Mouse (Mus musculus) layer of hippocampus, postnatal 10 days (tissue): ENCODE measurements around the gene Rell1. TPM values are rescaled to one million over a fixed set of nuclear protein-coding genes. Genes with fewer than 3 reads are reported as not detected.

ENCODE experiments used
- DNase-seq, 2 experiments: peaks; one replicate each; pipeline ENCODE4 v3.0.0; 2021; ENCODE audit warnings: low spot score in 2 of 2
- total RNA-seq, 2 experiments: library from RNA; stranded (reverse); gene quantifications; 2 replicates each; pipeline ENCODE4 v1.2.3; 2021

Gene Rell1
- total RNA-seq, 2 experiments from 2014 or later: 15.2 to 16.6 TPM

DNA sequence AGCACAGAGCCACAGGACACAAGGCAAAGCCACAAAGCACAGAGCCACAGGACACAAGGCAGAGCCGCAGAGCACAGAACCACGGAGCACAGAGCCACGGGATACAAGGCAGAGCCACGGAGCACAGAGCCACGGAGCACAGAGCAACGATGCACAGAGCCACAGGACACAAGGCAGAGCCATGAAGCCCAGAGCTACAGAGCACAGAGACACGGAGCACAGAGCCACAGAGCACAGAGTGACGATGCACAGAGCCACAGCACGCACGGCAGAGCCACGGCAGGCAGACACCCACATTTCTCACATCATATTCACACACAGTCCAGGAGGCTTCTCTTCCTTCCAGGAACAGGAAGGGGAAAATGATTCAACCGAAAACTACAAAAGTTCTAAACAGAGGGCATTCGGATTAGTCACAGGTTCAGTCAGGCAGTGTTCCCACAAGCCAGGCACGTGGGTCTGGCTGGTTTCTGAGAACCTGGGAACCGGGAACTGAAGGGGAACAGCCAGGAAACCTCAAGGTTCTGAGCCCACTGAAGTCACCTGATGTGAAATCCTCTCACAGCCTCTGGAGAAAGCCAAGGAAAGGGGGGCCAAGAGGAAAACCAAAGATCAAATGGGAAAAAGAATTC, 15.2 kb downstream of the Rell1 start:
- DNase-seq: no peak

DNA sequence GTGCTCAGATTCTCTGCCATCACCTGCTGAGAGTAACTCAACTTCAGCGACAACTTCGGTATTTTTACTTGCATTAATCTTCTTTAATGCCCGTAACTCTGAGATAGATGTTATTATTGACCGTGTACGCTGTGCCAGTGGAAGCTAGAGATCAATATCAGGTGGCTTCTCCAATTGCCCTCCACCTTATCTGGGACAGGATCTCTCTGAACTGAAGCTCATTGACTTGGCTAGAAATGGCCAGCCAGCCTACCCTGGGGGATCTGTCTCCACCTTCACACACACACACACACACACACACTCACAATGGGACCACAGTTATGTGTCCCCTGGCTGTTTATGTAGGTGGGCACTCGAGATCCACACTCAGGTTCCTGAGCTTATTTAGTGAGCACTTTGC, 16.7 kb downstream of the Rell1 start:
- no peak for DNase-seq

DNA sequence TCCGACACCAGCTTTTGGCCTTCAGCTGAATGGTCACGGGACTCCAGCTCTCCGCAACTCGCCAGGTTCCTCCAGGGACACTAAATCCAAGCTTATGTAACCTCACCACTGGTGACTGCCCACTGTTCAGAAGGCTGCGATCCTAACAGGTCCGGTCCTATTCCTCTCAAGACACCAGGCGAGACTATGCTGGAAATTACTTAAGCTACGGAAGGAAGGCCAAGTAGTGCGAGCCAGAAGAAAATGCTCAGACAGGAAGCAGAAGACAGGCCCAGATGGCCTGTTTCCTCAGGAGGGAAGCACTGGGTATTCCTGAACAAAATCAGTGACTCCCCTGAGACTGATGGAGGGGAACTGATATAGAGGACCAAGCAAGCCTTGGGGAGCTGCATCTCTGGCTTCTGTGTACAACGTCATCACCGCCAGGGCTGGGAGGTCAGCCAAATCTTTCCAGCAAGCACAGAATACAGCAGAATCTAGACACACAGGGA, 17.2 kb downstream of the Rell1 start:
- no peak for DNase-seq

DNA sequence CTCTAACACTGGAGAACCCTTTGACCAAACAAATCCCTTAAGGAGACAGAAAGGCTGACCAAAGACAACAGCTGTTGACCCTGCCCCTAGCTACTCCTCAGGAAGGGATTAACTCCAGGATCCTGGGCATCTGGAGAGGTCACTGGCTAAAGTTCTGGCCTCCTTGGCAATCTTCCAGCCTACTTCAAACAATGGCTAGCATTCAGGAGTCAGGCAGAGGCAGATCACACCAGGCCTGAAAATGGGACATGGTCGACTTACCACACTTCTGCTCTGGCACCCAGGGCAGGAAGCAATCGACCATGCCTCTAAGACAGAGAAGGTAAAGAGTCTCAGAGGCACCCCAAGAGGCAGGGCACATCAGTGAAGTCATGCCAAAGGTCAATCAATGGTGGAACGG, 19.5 kb downstream of the Rell1 start:
- DNase-seq: no peak

DNA sequence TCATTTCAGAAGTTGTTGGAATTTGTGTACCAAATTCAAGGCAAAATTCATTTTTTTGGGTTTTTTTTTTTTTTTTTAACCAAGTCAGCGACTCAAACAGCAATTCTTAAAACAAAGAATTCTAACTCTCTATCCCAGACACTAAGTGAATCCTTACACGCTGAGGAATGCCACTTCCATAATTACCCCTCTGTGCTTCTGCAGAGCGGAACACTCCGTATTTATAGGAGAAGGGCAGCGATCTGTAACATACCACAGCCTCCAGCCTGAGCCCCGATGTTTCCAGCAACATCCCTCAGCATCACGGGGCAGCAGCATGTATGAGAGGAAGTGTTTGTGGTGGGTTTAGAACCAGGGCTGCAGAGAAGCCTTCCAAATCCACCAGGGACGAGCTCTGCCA, 21.2 kb downstream of the Rell1 start:
- DNase-seq: no peak

DNA sequence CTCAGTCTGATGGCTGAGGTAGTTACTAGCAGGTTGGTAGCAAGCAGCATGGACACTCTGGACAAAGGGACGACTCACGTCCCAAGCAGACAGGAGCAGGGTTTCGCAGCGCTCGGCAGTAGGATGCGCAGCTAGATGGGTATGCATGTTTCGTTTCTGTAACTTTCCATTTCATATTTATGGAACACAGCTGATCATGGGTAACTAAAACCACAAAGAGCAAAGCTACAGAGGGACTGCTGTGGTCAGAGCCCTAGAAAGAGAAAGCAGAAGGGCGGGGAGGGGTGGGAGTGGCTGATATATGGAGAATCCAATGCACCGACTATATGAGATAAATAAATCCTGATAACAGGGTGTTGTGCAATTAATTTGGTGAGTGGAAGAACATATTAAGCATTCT, 25.4 kb downstream of the Rell1 start:
- DNase-seq: no peak

DNA sequence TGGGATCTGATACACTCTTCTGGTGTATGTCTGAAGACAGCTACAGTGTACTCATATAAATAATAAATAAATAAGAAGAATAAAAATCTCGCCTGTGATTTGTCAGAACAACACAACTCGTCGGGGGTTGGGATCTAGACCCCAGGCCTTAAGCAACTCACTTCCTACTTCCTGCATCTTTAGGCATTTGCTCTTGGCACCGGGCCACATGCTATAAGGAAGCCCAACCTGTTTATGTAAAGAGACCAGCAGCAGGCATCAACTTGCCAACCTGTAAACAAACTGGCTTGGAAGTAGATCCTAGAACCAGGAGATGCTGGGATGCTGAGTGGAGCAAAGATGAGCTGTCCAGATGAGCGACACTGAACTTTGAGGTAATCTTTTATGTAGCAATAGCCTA, 26.8 kb downstream of the Rell1 start:
- no peak for DNase-seq

DNA sequence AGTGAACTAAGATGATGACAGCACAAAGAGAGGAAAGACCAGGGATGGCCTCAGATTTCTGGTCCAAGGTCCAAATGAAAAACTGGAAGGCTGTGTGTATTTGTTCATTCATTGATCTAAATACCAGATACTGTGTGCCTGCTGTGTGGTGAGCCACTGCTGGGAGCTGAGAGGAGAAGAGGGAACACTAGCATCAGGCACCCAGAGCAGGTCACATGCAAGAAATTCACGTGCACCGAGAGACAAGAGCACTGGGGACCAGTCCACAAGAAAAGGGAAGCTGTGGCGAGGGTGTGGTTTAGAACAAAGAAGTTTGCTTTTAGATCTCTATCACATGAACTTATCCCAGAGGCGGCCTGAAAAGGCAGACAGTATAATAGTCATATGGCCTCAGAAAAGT, 30.1 kb downstream of the Rell1 start:
- no peak for DNase-seq

DNA sequence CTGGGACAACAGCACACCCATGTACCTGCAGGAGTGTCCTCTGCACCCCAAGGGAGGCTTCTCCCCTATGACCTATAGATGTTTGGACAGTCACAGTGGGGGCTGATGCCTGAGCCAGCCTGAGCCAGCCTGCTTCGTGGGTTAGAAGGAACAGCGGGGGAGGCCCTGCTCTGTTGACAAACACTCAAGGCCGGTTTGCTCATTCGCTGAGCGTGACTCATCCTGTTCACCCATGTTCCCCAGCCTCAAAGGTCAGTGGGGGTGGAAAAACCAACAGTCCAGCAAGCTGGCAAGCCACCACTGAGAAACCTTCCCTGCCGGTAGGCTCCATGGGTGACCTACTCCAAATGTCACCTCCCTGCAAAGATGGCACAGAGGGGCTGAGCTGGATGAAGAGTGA, 32.0 kb downstream of the Rell1 start:
- no peak for DNase-seq

DNA sequence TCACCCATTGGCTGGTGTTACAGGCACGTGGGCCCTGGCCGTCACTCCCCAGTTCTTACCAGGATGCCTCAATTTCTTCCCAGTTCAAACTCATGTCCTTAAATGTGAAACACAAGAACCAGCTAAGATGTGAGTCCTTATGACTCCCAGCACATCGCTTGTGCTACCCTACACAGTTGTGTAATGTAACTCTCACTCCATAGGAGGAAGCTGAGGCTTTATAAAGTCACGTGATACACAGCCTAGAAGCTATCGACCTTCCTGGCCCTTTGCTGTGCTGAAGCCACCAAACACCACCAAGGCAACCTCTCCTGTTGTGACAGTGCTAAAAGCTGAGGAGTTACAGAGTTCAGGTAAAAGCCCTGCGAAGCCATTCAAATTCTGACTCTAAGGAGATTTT, 33.1 kb downstream of the Rell1 start:
- DNase-seq: no peak

DNA sequence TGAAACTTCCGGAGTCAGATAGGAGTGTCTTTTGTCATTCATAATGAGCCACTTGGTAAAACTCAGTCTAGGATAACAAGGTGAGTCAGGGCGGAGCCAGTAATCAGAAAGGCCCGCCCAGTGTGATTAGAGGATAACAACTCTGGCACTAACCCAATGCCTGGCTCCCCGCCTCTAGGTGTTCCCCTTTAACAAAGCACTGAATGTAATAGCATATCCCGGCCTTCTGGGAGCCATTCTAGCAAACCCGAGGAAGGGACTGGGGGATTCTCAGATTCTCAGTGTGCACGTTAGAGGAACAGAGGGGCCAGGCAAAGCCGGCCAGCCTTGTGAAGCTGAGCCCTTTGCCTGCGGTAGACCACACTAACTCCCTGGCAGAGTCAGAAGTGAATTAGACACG, 35.9 kb downstream of the Rell1 start:
- DNase-seq: no peak

DNA sequence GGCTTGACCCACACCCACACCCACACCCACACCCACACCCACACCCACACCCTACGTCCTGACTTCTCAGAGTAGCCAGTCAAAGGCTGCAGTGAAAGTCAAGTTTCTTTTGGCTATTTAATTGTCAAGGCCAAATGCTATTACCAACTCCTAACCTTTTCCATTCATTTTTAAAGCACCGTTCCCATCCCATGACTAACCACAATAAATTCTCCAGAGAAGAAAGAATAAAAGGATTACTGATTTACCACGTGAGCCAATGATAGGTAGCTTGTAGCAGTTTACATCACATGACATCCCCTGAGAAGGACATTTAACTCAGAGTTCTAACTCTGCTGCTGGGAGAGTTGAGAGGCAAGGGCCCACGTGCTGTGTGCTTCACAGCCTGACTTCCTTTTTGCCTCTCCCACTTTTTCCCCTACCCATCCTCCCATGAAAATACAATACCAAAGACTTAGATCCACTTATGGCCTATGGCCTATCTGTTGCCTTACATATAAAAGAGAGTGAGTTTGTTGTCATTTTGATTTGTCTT, 37.8 kb downstream of the Rell1 start:
- DNase-seq: no peak

DNA sequence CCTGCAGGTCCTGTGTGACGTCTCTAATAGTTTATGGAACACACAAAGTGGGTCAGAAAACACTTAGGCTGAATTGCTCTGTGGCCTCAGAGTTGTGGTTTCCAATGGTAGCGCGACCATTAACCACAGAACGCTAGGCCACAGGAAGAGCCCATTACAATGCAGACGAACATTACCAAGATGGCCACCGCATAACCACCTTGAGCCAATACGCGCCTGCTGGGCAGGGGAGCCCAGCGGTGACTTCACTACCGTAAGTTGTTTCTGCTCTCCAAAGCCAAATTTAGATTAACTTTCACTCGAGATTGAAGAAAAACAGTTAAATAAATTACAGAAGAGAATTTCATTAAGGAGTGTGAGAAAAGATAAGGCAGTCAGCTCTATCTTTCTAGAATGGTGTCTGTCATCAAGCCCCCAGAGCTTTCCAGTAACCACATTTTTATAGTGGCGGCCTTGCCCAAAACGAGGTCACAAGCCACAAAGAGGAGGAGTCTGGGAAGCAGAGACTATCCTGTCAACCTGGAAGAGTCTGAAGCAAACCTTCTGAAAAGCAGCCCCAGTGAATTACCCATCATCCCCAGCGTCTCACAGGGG, 43.6 kb downstream of the Rell1 start:
- no peak for DNase-seq

DNA sequence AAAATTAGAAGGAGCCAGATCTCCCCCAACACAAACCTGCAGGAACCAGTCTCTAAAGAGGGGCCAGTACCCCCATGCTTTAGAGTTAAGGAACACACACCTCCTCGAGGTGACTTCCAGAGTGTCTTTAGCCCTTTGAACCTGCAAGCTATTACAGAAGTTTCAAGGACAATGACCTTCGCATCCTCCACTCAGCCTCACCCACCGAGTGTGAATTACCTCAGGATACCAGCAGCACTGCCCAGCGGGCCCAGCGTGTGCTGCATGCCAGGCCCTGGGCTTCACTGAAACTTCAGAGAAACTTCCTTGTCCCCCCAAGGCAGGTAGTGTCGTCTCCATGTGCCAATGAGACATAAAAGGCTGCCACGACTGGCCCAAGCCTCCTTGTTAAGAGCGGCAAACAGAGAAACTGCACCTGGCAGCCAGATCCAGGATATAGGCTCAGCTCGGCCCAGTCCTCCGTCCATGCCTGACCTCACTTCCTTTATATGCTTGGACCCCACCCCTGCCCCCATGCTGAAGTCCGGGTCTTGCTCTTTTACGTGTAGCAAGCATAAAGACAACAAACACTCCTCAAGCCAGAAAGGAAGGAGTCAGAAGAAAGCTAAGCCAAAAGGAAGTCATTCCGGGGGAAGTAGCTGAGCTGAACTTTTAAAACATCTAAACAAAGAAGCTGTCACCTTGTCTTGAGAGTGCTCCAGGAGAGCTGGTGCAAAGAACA, 45.2 kb downstream of the Rell1 start:
- DNase-seq: no peak

DNA sequence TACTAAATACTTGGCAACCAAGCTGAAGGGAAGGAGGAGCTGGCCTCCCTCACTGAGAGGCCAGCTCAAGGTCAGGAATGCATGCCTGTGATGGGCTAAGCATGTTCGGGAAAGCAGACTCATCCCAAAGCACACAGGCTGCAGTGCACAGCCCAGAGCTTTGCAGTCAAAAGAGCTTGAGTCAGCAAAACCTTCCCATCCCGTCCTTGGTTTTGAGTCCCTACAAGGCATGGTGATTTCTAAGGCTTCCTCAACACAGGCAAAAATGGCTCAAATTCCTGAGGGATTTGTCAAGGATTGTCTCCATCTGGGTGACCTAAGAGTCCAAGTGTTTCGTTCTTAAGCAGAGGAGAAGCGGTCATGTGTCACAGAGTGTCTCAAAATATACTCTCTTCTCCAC, 50.5 kb downstream of the Rell1 start:
- DNase-seq: no peak

DNA sequence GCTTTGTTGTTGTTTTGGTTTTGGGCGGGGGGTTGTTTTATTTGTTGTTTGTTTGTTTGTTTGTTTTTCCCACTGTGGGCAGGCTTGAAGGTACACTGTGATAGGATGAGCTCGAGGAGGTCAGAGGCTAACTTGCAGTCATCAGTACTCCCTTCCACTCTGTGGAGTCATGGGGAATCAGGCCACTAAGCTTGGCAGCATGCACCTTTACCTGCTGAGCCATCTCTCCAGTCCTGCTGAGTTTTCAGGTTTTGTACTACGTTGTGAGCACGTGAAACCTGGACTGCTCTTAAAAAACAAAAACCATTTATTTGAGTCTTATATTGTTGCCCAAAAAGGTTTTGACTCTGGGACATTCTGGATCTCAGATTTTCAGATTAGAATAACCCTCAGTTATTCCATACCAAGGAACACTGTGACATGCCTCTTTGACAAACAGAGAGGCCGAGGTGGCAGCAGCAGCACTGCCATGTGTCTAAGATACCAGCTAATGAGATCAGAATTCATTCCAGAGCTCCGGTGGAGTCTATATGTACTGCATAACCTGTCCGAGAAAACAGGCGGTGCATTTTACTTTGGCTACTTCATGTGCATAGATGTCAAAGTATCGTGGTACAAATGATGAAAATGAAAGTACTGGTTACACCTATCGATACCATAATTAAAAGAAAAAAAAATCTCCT, 52.1 kb downstream of the Rell1 start:
- no peak for DNase-seq

DNA sequence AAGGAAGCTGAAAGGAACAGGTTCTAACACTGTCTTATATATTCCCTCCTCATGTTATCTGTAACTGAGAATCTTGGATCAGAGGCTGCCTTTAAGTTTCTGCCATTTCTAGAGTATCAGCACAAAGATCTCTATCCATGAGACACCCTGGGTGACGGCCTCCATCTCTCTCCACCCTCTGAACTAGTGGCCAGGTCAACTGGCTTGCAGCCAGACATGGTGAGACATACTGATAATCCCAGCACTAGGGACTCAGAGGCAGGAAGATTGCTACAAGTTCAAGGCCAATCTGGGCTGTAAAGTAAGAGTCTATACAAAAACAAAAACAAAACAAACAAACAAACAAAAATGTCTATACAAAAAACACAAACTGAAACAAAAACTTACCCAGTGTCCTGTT, 53.8 kb downstream of the Rell1 start:
- no peak for DNase-seq

DNA sequence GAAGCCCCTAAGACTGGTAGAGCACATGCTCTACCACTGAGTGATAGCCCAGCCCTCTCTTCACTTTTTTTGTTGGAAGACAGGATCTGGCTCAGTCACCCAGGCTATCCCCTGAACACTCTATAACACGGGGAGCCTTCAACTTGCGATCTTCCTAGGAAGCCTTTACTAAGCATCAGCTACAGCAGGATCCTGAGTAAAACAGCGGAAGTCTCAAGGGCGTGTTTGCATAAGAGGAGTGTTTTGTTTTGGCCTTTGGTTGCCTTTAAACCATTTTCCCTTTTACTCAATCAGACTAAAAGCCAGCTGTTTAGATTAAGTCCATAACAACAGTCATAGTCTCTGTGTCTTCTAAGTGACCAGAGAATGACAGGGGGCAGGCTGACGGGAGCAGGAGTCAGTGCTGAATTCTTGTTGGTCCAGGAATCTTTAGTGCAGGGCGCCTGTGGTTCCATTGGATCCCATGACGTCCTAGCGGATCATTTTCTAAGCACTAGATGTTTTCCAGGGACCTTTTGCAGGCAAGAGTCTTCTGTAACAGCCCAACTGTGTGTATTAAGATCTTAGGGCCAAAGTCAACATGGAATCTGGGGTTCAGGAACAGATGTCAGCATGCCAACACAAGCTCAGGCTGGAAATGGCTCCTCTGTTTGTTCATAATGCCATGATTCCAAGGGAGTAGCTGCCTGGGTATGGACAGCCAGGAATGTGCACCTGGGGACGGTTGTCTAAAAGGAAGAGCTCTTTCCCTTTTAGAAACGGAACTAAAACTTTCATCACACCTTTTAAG, 58.3 kb downstream of the Rell1 start:
- DNase-seq: no peak

DNA sequence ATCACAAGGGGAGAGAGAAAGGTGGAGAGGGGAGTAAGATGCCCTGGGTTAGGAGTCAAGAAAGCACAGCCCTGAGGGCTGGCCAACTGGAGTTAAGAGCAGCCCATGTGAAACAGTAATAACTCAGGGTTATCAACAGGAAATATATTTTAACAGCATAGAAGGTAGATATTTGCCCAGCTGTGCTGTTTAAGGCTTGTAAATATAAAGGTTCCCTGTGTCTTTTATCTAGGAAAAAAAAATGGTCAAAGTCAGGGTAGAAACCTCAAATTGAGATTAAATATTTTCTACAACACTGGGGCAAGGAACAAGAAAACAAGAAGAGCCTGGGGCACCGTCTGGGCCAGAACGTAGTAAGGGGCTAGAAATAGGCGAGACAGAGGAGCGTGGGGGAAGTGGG, 61.2 kb downstream of the Rell1 start:
- DNase-seq: no peak

DNA sequence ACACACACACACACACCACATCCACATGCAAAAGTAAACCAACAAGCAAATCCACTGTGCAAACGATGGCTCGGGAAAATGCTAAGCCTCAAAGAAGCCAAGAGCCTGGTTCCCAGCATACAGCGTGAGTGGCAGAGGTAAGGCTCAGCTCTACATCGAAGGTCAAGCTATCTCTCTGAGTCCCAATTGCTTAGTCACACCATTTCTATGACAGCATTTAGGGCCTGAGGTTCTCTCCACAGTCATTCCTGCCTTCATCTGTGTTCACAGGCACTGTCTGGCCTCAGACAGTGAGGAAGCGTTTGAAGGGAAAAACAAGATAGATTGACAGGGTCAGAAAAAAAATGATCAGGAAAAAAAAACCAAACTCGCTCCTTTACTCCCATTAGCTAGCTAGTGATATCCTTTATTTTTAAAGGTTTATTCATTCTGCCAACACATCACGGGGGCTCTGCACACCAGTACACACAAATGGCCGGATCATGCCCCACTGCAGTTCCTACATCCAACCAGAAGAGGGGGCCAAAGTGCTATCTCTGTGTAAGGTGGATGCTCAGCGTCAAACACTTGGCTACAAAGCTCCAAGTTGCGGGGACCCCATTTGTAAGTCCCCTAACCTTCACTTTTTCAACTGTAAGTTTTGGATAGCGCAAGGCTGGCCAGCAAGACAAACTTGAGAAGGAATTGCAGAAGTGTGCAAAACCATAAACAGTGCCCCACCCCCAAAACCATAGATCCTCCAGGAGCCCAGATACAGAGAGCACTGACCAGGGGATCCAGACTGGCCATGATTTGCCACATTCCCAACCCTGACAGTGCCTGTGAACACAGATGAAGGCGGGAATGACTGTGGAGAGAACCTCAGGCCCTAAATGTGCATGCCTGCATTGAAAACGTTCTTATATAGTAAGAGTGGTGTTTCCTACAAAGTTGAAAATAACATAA, 62.3 kb downstream of the Rell1 start:
- DNase-seq: peak; percentile 92 to 93
